Mouse (Mus musculus) midbrain, postnatal 0 days (tissue): ENCODE data around the gene Cnnm2. TPM values are rescaled to one million over a fixed set of nuclear protein-coding genes. Genes with fewer than 3 reads are reported as not detected.

Experiments
- ATAC-seq: fragments of 200-750 bp; cut with Nextera tagmentation; 2 replicates; pipeline ENCODE4 v1.8.0; 2017; ENCODE audit warnings: moderate number of reproducible peaks, mild to moderate bottlenecking, moderate TSS enrichment, moderate library complexity; ENCODE audit not compliant: low FRiP score
- DNase-seq: peaks from one replicate; pipeline ENCODE4 v3.0.0-alpha.2; 2015; ENCODE audit warnings: low spot score
- H3K27ac ChIP-seq: fragments of 300-500 bp; sonication (generic); 2 replicates; pipeline ENCODE4 v1.5.1; 2014; ENCODE audit warnings: low read depth, mild to moderate bottlenecking, low read length, mixed read lengths
- H3K27me3 ChIP-seq: fragments of 300-500 bp; sonication (generic); 2 replicates; pipeline ENCODE4 v1.6.1; 2014; ENCODE audit warnings: low read length, control low read depth, mixed read lengths; ENCODE audit not compliant: insufficient read depth
- H3K36me3 ChIP-seq: fragments of 300-500 bp; sonication (generic); 2 replicates; pipeline ENCODE4 v1.6.1; 2014; ENCODE audit warnings: low read length, control low read depth, mixed read lengths; ENCODE audit not compliant: insufficient read depth
- H3K4me1 ChIP-seq: fragments of 300-500 bp; sonication (generic); 2 replicates; pipeline ENCODE4 v1.6.1; 2014; ENCODE audit warnings: mild to moderate bottlenecking, control low read depth, antibody characterized with exemption, low read length, mixed read lengths; ENCODE audit not compliant: insufficient read depth
- H3K4me2 ChIP-seq: fragments of 300-500 bp; sonication (generic); 2 replicates; pipeline ENCODE4 v1.6.1; 2014; ENCODE audit warnings: low read depth, mild to moderate bottlenecking, low read length, mixed read lengths; ENCODE audit not compliant: poor library complexity, severe bottlenecking
- H3K4me3 ChIP-seq: fragments of 300-500 bp; sonication (generic); 2 replicates; pipeline ENCODE4 v1.5.1; 2014; ENCODE audit warnings: low read depth, mild to moderate bottlenecking, low read length, moderate library complexity
- H3K9ac ChIP-seq: fragments of 300-500 bp; sonication (generic); replicated peaks from 2 replicates; pipeline ENCODE4 v1.6.1; 2014; ENCODE audit warnings: mild to moderate bottlenecking, low read length, moderate library complexity, mixed read lengths; ENCODE audit not compliant: poor library complexity, severe bottlenecking
- H3K9me3 ChIP-seq: fragments of 300-500 bp; sonication (generic); 2 replicates; pipeline ENCODE4 v1.6.1; 2016; ENCODE audit warnings: low read length, control low read depth
- CTCF ChIP-seq: IDR thresholded peaks from 2 replicates; pipeline ENCODE4 v1.5.1; 2016; ENCODE audit warnings: antibody characterized with exemption, mild to moderate bottlenecking
- WGBS: fragments of 180-500 bp; shearing (Covaris S2); extraction: QIAGEN DNeasy Blood & Tissue Kit; methylation state at CpG from one replicate; pipeline ENCODE4 v1.1.7; 2014; 5-methylcytosine and 5-hydroxymethylcytosine counted together
- polyA plus RNA-seq: library from polyadenylated mRNA; unstranded; fragments of >200 nt; fragmentation: Nextera tagmentation; extraction: Ambion mirVana; gene quantifications from 2 replicates; pipeline ENCODE4 v1.2.1, GENCODE M21; 2015
- total RNA-seq: library from RNA; depleted of rRNA; stranded (reverse); fragments of >200 nt; gene quantifications from 2 replicates; pipeline ENCODE4 v1.2.3, GENCODE M21; 2014

The Cnnm2 gene
- total and polyA plus RNA-seq, 2 experiments from 2014 or later: 8.3 to 26.1 TPM

DNA sequence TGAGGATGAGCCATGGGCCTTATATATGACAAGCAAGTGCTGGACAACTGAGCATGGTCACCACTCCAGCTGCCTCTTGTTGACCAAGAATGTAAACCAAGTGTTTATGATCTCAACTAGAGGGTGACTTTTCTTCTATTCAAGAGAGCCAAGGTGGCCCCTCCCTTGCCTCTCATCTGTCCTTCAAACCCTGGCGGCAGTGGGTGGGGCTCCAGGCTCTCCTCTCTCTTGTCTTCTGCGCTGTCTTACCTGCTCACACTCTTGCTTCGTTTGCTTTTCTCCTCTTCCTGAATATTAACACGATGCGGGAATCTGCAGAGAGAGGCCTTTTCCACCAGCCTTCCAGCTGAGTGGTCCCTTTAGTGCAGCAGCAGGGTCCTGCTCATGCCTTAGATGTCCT, 22.6 kb downstream of the Cnnm2 start:
- Histone ChIP-seq H3K4me1 (peaks cover 4% of the 10 kb centered on the region; the same call in 1 of the 2 replicates), H3K36me3 (no peaks in the 10 kb centered on the region), H3K27ac (no peak overlapping the region), H3K27me3 (no peaks in the 10 kb centered on the region), H3K4me2 (no peak overlapping the region), H3K9ac (no peak overlapping the region), H3K4me3 (no peak overlapping the region), H3K9me3 (no peaks in the 10 kb centered on the region)
- TF ChIP-seq CTCF: no peak
- WGBS: 74% methylated on average over 5 of the region's 5 CpGs
- DNase-seq (no peak), ATAC-seq (no peak)

DNA sequence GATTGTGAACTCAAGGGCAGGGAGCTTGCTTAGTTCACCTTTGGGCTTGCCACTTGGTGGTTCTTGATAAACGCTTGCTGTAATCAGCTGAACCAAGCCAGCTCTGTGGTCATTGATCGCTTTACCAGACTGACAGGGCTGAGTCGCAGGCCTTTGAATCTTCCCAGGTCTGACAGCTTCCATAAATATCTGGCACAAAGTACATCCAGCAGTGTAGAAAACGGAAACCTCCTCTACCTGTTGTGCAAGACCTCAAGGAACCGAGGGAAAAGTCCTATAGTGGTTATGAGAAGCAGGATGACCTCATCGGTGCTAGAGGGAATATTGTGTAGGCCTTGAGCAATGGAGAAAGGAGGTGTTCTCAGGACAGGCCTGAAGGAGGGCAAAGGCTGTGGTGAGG, 23.1 kb downstream of the Cnnm2 start:
- H3K4me3 ChIP-seq: no peak overlapping the region
- ATAC-seq (no peak), DNase-seq (no peak)
- no peak for TF ChIP-seq CTCF
- H3K36me3 ChIP-seq: no peaks in the 10 kb centered on the region
- H3K4me2 ChIP-seq: no peak overlapping the region
- H3K27me3 ChIP-seq: no peaks in the 10 kb centered on the region
- H3K27ac ChIP-seq: no peak overlapping the region
- 90% methylated on average over 6 of the region's 6 CpGs for WGBS
- H3K9me3 ChIP-seq: no peaks in the 10 kb centered on the region
- H3K4me1 ChIP-seq: peaks cover 4% of the 10 kb centered on the region; the same call in 1 of the 2 replicates
- H3K9ac ChIP-seq: no peak overlapping the region

DNA sequence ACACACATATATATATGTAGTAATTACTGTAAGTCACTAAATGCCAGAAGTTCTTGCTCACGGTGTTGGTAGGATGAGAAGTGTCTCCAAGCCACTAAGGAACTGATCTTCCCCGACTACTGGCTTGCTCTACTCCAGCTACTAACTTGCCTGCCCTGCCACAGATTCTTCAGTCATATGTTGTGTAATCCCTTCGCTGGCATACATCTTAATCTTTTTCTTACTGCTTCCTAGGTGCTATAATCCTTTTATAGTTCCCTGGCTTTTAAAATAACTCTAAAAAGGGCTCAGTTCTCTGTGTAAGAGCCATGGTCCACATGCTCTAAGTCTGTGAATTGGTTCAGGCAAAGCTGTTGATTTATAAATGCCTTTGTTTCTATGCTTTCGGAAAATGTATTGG, 24.2 kb downstream of the Cnnm2 start:
- no peak overlapping the region for H3K4me3 ChIP-seq
- no peaks in the 10 kb centered on the region for H3K27me3 ChIP-seq
- no peak for TF ChIP-seq CTCF
- 68% methylated on average over 4 of the region's 4 CpGs for WGBS
- H3K36me3 ChIP-seq: no peaks in the 10 kb centered on the region
- DNase-seq (no peak), ATAC-seq (no peak)
- no peak overlapping the region for H3K27ac ChIP-seq
- H3K9ac ChIP-seq: no peak overlapping the region
- H3K4me1 ChIP-seq: peaks cover 4% of the 10 kb centered on the region; the same call in 1 of the 2 replicates
- no peak overlapping the region for H3K4me2 ChIP-seq
- no peaks in the 10 kb centered on the region for H3K9me3 ChIP-seq

DNA sequence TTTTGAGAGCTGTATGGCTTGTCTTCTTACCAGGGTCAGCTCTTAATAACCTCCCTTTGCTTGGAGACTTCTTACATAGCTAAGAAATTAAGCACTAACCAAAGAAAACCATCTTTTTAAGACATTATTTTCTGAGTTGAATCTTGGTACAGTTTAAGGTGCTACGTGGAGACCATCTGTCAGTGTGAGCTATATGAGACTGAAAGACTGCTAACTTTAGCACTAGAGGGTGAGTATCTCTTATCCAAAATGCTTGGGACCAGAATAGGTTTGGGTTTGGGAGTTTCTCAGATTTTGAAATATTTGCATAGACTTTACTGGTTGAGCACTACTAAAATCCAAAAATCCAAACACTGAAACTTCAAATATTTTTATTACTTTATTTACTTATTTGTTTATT, 28.4 kb downstream of the Cnnm2 start:
- Histone ChIP-seq H3K36me3 (no peaks in the 10 kb centered on the region), H3K4me1 (peaks cover 1% of the 10 kb centered on the region; the same call in 1 of the 2 replicates), H3K4me2 (no peak overlapping the region), H3K9me3 (no peaks in the 10 kb centered on the region), H3K27me3 (no peaks in the 10 kb centered on the region), H3K4me3 (no peak overlapping the region), H3K9ac (no peak overlapping the region), H3K27ac (no peak overlapping the region)
- TF ChIP-seq CTCF: no peak
- DNase-seq (no peak), ATAC-seq (no peak)
- WGBS: 96% methylated on average over 1 of the region's 1 CpGs

DNA sequence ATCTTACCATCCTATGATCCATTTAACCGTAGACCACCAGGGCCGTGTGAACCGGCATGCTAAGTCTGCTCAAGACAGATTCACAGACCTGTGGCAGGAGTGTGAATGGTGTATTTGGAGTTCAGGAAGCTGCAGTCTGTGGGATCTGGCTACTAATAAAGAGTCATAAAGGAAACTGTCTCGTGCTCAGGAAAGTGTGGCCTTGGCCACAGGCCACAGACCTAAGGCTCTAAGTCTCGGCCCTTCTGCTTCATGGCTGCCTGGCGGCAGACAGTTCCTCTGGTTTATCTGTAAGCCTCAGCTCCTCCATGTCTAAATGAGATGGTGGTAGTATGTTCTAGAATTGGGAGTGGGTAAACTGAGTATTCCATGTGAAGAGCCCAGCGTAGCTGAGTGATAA, 30.0 kb downstream of the Cnnm2 start:
- ATAC-seq (no peak), DNase-seq (no peak)
- no peaks in the 10 kb centered on the region for H3K36me3 ChIP-seq
- no peaks in the 10 kb centered on the region for H3K27me3 ChIP-seq
- WGBS: 89% methylated on average over 7 of the region's 7 CpGs
- no peaks in the 10 kb centered on the region for H3K9me3 ChIP-seq
- H3K27ac ChIP-seq: no peak overlapping the region
- no peak for TF ChIP-seq CTCF
- H3K4me2 ChIP-seq: no peak overlapping the region
- H3K4me1 ChIP-seq: no peaks in the 10 kb centered on the region
- H3K9ac ChIP-seq: no peak overlapping the region
- no peak overlapping the region for H3K4me3 ChIP-seq

DNA sequence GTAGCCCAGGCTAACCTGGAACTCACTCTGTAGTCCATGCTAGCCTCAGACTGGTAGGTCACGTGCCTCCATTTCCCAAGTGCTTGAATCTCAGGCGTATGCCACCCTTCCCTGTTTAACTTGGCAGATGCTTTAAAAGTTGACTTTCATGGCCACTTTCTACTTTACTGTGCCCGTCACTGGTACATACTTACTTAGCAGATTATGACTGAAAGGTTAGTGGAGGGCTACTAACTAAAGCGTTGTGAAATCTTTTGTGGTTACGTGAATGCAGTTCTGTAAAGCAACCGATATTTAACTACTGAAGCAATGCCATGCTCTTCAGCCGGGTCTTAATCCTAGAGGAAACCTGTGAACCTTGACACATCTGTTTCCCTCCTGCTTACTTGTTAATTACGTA, 30.5 kb downstream of the Cnnm2 start:
- Histone ChIP-seq H3K4me1 (no peaks in the 10 kb centered on the region), H3K4me2 (no peak overlapping the region), H3K36me3 (no peaks in the 10 kb centered on the region), H3K27ac (no peak overlapping the region), H3K9me3 (no peaks in the 10 kb centered on the region), H3K27me3 (no peaks in the 10 kb centered on the region), H3K9ac (no peak overlapping the region), H3K4me3 (no peak overlapping the region)
- TF ChIP-seq CTCF: no peak
- ATAC-seq: no peak
- DNase-seq: no peak
- WGBS: 65% methylated on average over 8 of the region's 8 CpGs
